Mouse (Mus musculus): ENCODE measurements around the gene Musk. TPM values are rescaled to one million over a fixed set of nuclear protein-coding genes. Genes with fewer than 3 reads are reported as not detected.
A peak's percentile ranks its signal among the peaks of the same experiment; 100 is the strongest.
"Not testable (repeated sequence)": the region's sequence is repeated elsewhere in the genome, so short reads cannot be mapped to it uniquely, and the experiment has no call there.

The Musk gene
- 0.32 and 1.0 TPM in 2 replicates for polyA plus RNA-seq (2012; ENCODE audit: insufficient read depth, insufficient read length, missing spikeins)

- peak within 1 kb of the TSS; percentile 31 for H3K4me3 ChIP-seq (ENCODE audit: insufficient read depth, low read depth, low read length)
- no peaks in the 10 kb centered on the region for H3K4me1 ChIP-seq (ENCODE audit: control insufficient read depth, insufficient read depth, insufficient read length, low read length)
- H3K27ac ChIP-seq (replicated peaks; ENCODE audit: low read depth, low read length) = no peak within 1 kb of the TSS
Observed at GRCm38 (mm10) chr4:58285687-58286086, at the start of gene Musk. TSS of gene Musk (plus strand) at chr4:58285960.

GRCm38 (mm10) chr4:58240416-58240815 lies 45.3 kb upstream of the Musk start:
- H3K27ac ChIP-seq (replicated peaks; ENCODE audit: low read depth, low read length) = no peak overlapping the region
- H3K4me1 ChIP-seq (ENCODE audit: control insufficient read depth, insufficient read depth, insufficient read length, low read length) = no peaks in the 10 kb centered on the region
- H3K4me3 ChIP-seq (ENCODE audit: insufficient read depth, low read depth, low read length) = no peak overlapping the region

- Histone ChIP-seq H3K27ac (replicated peaks; ENCODE audit: low read depth, low read length) (no peak overlapping the region), H3K4me1 (ENCODE audit: control insufficient read depth, insufficient read depth, insufficient read length, low read length) (no peaks in the 10 kb centered on the region), H3K4me3 (ENCODE audit: insufficient read depth, low read depth, low read length) (no peak overlapping the region)
Observed at GRCm38 (mm10) chr4:58245544-58245943, 40.2 kb upstream of the Musk start.

GRCm38 (mm10) chr4:58252381-58252780 lies 33.4 kb upstream of the Musk start:
- Histone ChIP-seq H3K27ac (replicated peaks; ENCODE audit: low read depth, low read length) (no peak overlapping the region), H3K4me3 (ENCODE audit: insufficient read depth, low read depth, low read length) (no peak overlapping the region), H3K4me1 (ENCODE audit: control insufficient read depth, insufficient read depth, insufficient read length, low read length) (no peaks in the 10 kb centered on the region)

- Histone ChIP-seq H3K4me3 (ENCODE audit: insufficient read depth, low read depth, low read length) (no peak overlapping the region), H3K27ac (replicated peaks; ENCODE audit: low read depth, low read length) (no peak overlapping the region)
Observed at GRCm38 (mm10) chr4:58253410-58253809, 32.4 kb upstream of the Musk start.

GRCm38 (mm10) chr4:58260767-58261166 lies 25.0 kb upstream of the Musk start:
- H3K4me1 ChIP-seq (ENCODE audit: control insufficient read depth, insufficient read depth, insufficient read length, low read length); H3K4me3 ChIP-seq (ENCODE audit: insufficient read depth, low read depth, low read length); H3K27ac ChIP-seq (replicated peaks; ENCODE audit: low read depth, low read length): not testable (repeated sequence)

More at GRCm38 (mm10) chr4:58253410-58253809, 32.4 kb upstream of the Musk start:
- H3K4me1 ChIP-seq (ENCODE audit: control insufficient read depth, insufficient read depth, insufficient read length, low read length) = no peaks in the 10 kb centered on the region

- no peak overlapping the region for H3K4me3 ChIP-seq (ENCODE audit: insufficient read depth, low read depth, low read length)
- no peak overlapping the region for H3K27ac ChIP-seq (replicated peaks; ENCODE audit: low read depth, low read length)
- no peaks in the 10 kb centered on the region for H3K4me1 ChIP-seq (ENCODE audit: control insufficient read depth, insufficient read depth, insufficient read length, low read length)
Observed at GRCm38 (mm10) chr4:58266294-58266693, 19.5 kb upstream of the Musk start.

GRCm38 (mm10) chr4:58268897-58269542 lies 16.7 kb upstream of the Musk start:
- H3K27ac ChIP-seq (replicated peaks; ENCODE audit: low read depth, low read length) = no peak overlapping the region
- H3K4me1 ChIP-seq (ENCODE audit: control insufficient read depth, insufficient read depth, insufficient read length, low read length) = no peaks in the 10 kb centered on the region
- no peak overlapping the region for H3K4me3 ChIP-seq (ENCODE audit: insufficient read depth, low read depth, low read length)

GRCm38 (mm10) chr4:58269961-58270360 lies 15.8 kb upstream of the Musk start:
- Histone ChIP-seq H3K4me3 (ENCODE audit: insufficient read depth, low read depth, low read length) (no peak overlapping the region), H3K27ac (replicated peaks; ENCODE audit: low read depth, low read length) (no peak overlapping the region), H3K4me1 (ENCODE audit: control insufficient read depth, insufficient read depth, insufficient read length, low read length) (no peaks in the 10 kb centered on the region)

- no peaks in the 10 kb centered on the region for H3K4me1 ChIP-seq (ENCODE audit: control insufficient read depth, insufficient read depth, insufficient read length, low read length)
- no peak overlapping the region for H3K27ac ChIP-seq (replicated peaks; ENCODE audit: low read depth, low read length)
- no peak overlapping the region for H3K4me3 ChIP-seq (ENCODE audit: insufficient read depth, low read depth, low read length)
Observed at GRCm38 (mm10) chr4:58270956-58271355, 14.8 kb upstream of the Musk start.

- no peaks in the 10 kb centered on the region for H3K4me1 ChIP-seq (ENCODE audit: control insufficient read depth, insufficient read depth, insufficient read length, low read length)
- H3K4me3 ChIP-seq (ENCODE audit: insufficient read depth, low read depth, low read length) = no peak overlapping the region
- no peak overlapping the region for H3K27ac ChIP-seq (replicated peaks; ENCODE audit: low read depth, low read length)
Observed at GRCm38 (mm10) chr4:58271504-58272162, 14.1 kb upstream of the Musk start.

- no peak overlapping the region for H3K4me3 ChIP-seq (ENCODE audit: insufficient read depth, low read depth, low read length)
- H3K27ac ChIP-seq (replicated peaks; ENCODE audit: low read depth, low read length) = 0 out of 2 replicates have a peak overlapping the region, but pooled peaks have one; percentile 23
- H3K4me1 ChIP-seq (ENCODE audit: control insufficient read depth, insufficient read depth, insufficient read length, low read length) = no peaks in the 10 kb centered on the region
Observed at GRCm38 (mm10) chr4:58275261-58275895, 10.4 kb upstream of the Musk start.

GRCm38 (mm10) chr4:58278368-58278767 lies 7.4 kb upstream of the Musk start:
- Histone ChIP-seq H3K4me1 (ENCODE audit: control insufficient read depth, insufficient read depth, insufficient read length, low read length) (no peaks in the 10 kb centered on the region), H3K27ac (replicated peaks; ENCODE audit: low read depth, low read length) (no peak overlapping the region), H3K4me3 (ENCODE audit: insufficient read depth, low read depth, low read length) (no peak overlapping the region)

- Histone ChIP-seq H3K4me1 (ENCODE audit: control insufficient read depth, insufficient read depth, insufficient read length, low read length) (no peaks in the 10 kb centered on the region), H3K27ac (replicated peaks; ENCODE audit: low read depth, low read length) (no peak overlapping the region), H3K4me3 (ENCODE audit: insufficient read depth, low read depth, low read length) (no peak overlapping the region)
Observed at GRCm38 (mm10) chr4:58280121-58280520, 5.6 kb upstream of the Musk start.

GRCm38 (mm10) chr4:58286368-58287090 lies 769 bp downstream of the Musk start:
- Histone ChIP-seq H3K27ac (replicated peaks; ENCODE audit: low read depth, low read length) (no peak overlapping the region), H3K4me1 (ENCODE audit: control insufficient read depth, insufficient read depth, insufficient read length, low read length) (no peaks in the 10 kb centered on the region), H3K4me3 (ENCODE audit: insufficient read depth, low read depth, low read length) (peak overlapping the region; percentile 31)
